Mouse (Mus musculus) C2C12 (cell line): ENCODE data around the gene Alox5.

ENCODE experiments used
- CEBPB ChIP-seq: IDR thresholded peaks from one replicate; pipeline ENCODE4 v1.6.1; 2011; ENCODE audit warnings: low read depth, mild to moderate bottlenecking, control low read depth, moderate library complexity
- CTCF ChIP-seq: IDR thresholded peaks from one replicate; pipeline ENCODE4 v1.5.1; 2011; ENCODE audit not compliant: control insufficient read depth, insufficient read depth, insufficient read length
- MAX ChIP-seq: IDR thresholded peaks from one replicate; pipeline ENCODE4 v1.6.1; 2011; ENCODE audit warnings: mild to moderate bottlenecking, control low read depth
- MYOD1 ChIP-seq: IDR thresholded peaks from one replicate; pipeline ENCODE4 v1.6.1; 2011; ENCODE audit warnings: low read depth; ENCODE audit not compliant: control insufficient read depth, insufficient read length
- USF1 ChIP-seq: IDR thresholded peaks from one replicate; pipeline ENCODE4 v1.6.1; 2011; ENCODE audit warnings: low read depth, mild to moderate bottlenecking, control low read depth, moderate library complexity

DNA sequence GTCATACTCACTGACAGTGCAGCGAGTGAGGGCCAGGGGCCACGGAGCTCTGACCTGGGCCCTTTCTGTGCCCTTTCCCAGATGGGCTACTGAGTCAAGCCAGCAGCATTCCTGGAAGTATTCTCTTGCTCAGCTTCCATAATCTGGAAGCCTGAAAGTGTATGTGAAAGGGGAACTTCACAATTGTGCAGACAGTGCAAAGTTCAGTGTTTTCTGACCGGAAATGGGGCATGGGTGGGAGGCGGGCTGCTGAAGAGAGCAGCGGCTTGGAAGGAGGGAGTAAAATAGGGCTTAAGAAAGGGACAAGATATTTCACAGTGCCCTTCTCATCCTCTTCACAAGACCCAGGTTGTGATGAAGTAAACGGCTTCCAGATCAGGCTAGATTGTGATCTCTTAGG, 21.4 kb downstream of the Alox5 start:
- TF ChIP-seq MAX: no peak
- no peak for TF ChIP-seq CTCF
- no peak for TF ChIP-seq USF1
- no peak for TF ChIP-seq MYOD1
- no peak for TF ChIP-seq CEBPB
